ENCODE assay signal across 23 mouse cellular contexts in the genomic region with DNA sequence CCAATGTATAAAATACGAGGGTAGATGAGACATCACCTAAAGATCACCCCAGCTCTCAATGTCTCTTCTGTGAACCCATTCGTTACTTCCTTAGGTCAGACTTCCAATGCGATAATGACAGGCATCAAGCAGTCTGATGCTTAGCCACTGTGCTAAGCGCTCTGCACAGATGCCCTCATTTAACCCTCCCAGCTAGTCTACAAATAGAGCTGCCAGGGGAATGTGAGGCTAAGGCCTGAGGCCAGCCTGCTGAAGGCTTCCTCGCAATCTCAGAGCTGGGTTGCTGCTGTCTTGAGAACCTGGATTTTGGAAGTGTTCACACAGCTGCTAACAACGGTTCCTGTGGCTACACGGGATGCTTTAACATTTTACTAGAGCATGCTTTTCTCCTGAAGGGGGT. TPM values are rescaled to one million over a fixed set of nuclear protein-coding genes. Genes with fewer than 3 reads are reported as not detected.
A peak's percentile ranks its signal among the peaks of the same experiment; 100 is the strongest.
DNase-seq lines count a peak whose midpoint lies in the region; ATAC-seq and TF ChIP-seq lines count a peak whose summit lies in the region.
"Had no signal": no experiment of that assay in that cellular context is flagged by ENCODE, and none has a peak within 500 bp of the region (broad histone marks: within the 10 kb centered on the region; RNA-seq: fewer than 3 reads in every experiment).

No protein-coding gene starts in this region.

- ATAC-seq in embryonic facial prominence, embryonic 13.5 days (ENCODE audit: insufficient number of reproducible peaks, insufficient read depth, low FRiP score, low TSS enrichment, low read depth), result no peak
- ATAC-seq in heart, postnatal 0 days (ENCODE audit: insufficient read depth, low read depth), result 0 out of 2 replicates have a peak, but pooled peaks have one; percentile 55
- ATAC-seq in heart, embryonic 11.5 days (replicated peaks; ENCODE audit: insufficient number of reproducible peaks, low FRiP score, low TSS enrichment), result no peak
- no peak for ATAC-seq in midbrain, embryonic 15.5 days (replicated peaks)
- ATAC-seq in midbrain, embryonic 16.5 days, result no peak
- ATAC-seq: forebrain, embryonic 15.5 days; intestine, postnatal 0 days; Patski had no signal

- TF ChIP-seq CTCF in heart, postnatal 0 days (IDR thresholded peaks at IDR 0.05; ENCODE audit: low read depth), result no peak

- H3K9ac ChIP-seq in embryonic facial prominence, embryonic 13.5 days, result peak overlapping the region; percentile 27; the same call in 1 of the 2 replicates
- no peak overlapping the region for H3K9ac ChIP-seq in heart, postnatal 0 days (replicated peaks; ENCODE audit: low read depth, low read length)
- no peak overlapping the region for H3K9ac ChIP-seq in heart, embryonic 11.5 days (ENCODE audit: low read depth, low read length)
- H3K9ac ChIP-seq in midbrain, embryonic 15.5 days, result no peak overlapping the region
- H3K9ac ChIP-seq in midbrain, embryonic 16.5 days (ENCODE audit: low read depth, low read length), result no peak overlapping the region
- H3K9ac ChIP-seq: forebrain, embryonic 15.5 days; heart, embryonic 15.5 days; liver, embryonic 13.5 days; lung, embryonic 14.5 days had no signal

- no peak overlapping the region for H3K4me3 ChIP-seq in embryonic facial prominence, embryonic 13.5 days
- no peak overlapping the region for H3K4me3 ChIP-seq in embryonic facial prominence, embryonic 10.5 days
- H3K4me3 ChIP-seq in heart, postnatal 0 days (ENCODE audit: low read depth, low read length), result no peak overlapping the region
- no peak overlapping the region for H3K4me3 ChIP-seq in heart, embryonic 11.5 days (ENCODE audit: low read depth, low read length)
- no peak overlapping the region for H3K4me3 ChIP-seq in midbrain, embryonic 15.5 days
- H3K4me3 ChIP-seq in midbrain, embryonic 16.5 days (ENCODE audit: low read depth, low read length), result no peak overlapping the region
- H3K4me3 ChIP-seq: forebrain, embryonic 15.5 days; heart, embryonic 15.5 days; liver, embryonic 13.5 days; megakaryocyte, embryonic 14.5 days had no signal

- no peak overlapping the region for H3K4me2 ChIP-seq in embryonic facial prominence, embryonic 13.5 days
- no peak overlapping the region for H3K4me2 ChIP-seq in heart, postnatal 0 days (ENCODE audit: low read depth, low read length)
- no peak overlapping the region for H3K4me2 ChIP-seq in heart, embryonic 11.5 days
- no peak overlapping the region for H3K4me2 ChIP-seq in midbrain, embryonic 15.5 days
- H3K4me2 ChIP-seq in midbrain, embryonic 16.5 days (ENCODE audit: low read length), result no peak overlapping the region
- H3K4me2 ChIP-seq: forebrain, embryonic 15.5 days; heart, embryonic 15.5 days; liver, embryonic 13.5 days; lung, embryonic 14.5 days had no signal

- 0 out of 2 replicates have a peak, but pooled peaks cover 9% of the 10 kb centered on the region for H3K4me1 ChIP-seq in embryonic facial prominence, embryonic 13.5 days
- peaks cover 7% of the 10 kb centered on the region for H3K4me1 ChIP-seq in embryonic facial prominence, embryonic 10.5 days
- H3K4me1 ChIP-seq in heart, postnatal 0 days (ENCODE audit: control insufficient read depth, insufficient read depth), result peaks cover 19% of the 10 kb centered on the region
- H3K4me1 ChIP-seq in heart, embryonic 11.5 days (ENCODE audit: control insufficient read depth, insufficient read depth, low read length), result peaks cover 29% of the 10 kb centered on the region
- peaks cover 5% of the 10 kb centered on the region; the same call in 1 of the 2 replicates for H3K4me1 ChIP-seq in midbrain, embryonic 15.5 days
- no peaks in the 10 kb centered on the region for H3K4me1 ChIP-seq in midbrain, embryonic 16.5 days (ENCODE audit: control insufficient read depth, insufficient read depth, low read length)

- no peaks in the 10 kb centered on the region for H3K9me3 ChIP-seq in embryonic facial prominence, embryonic 13.5 days
- no peaks in the 10 kb centered on the region for H3K9me3 ChIP-seq in embryonic facial prominence, embryonic 10.5 days
- no peaks in the 10 kb centered on the region for H3K9me3 ChIP-seq in heart, postnatal 0 days (replicated peaks; ENCODE audit: control insufficient read depth, low read length)
- no peaks in the 10 kb centered on the region for H3K9me3 ChIP-seq in heart, embryonic 11.5 days (replicated peaks; ENCODE audit: control insufficient read depth, low read length)
- no peaks in the 10 kb centered on the region for H3K9me3 ChIP-seq in midbrain, embryonic 15.5 days
- no peaks in the 10 kb centered on the region for H3K9me3 ChIP-seq in midbrain, embryonic 16.5 days (replicated peaks; ENCODE audit: control insufficient read depth, low read length, poor library complexity, severe bottlenecking)
- H3K9me3 ChIP-seq: forebrain, embryonic 15.5 days; heart, embryonic 15.5 days had no signal

- no peak overlapping the region for H3K27ac ChIP-seq in embryonic facial prominence, embryonic 13.5 days
- no peak overlapping the region for H3K27ac ChIP-seq in embryonic facial prominence, embryonic 10.5 days (replicated peaks)
- no peak overlapping the region for H3K27ac ChIP-seq in heart, postnatal 0 days (ENCODE audit: low read depth)
- no peak overlapping the region for H3K27ac ChIP-seq in heart, embryonic 11.5 days (ENCODE audit: low read depth, low read length)
- peak overlapping the region; percentile 38; the same call in 1 of the 2 replicates for H3K27ac ChIP-seq in midbrain, embryonic 15.5 days
- H3K27ac ChIP-seq in midbrain, embryonic 16.5 days (ENCODE audit: low read length), result no peak overlapping the region
- H3K27ac ChIP-seq: forebrain, embryonic 15.5 days; heart, embryonic 15.5 days; liver, embryonic 13.5 days; stomach, postnatal 0 days had no signal

- no peak for DNase-seq in embryonic facial prominence, embryonic 10.5 days (ENCODE audit: low spot score)
- DNase-seq in heart, postnatal 0 days (ENCODE audit: low spot score), result peak; percentile 30
- DNase-seq in skeletal muscle tissue, adult 2 months (ENCODE audit: low read depth, low spot score), result peak; percentile 62
- DNase-seq: adrenal gland, postnatal 36 days; B cell, adult 2 months; heart, adult 18-20 months; kidney, postnatal 36 days; liver, embryonic 13.5 days; lung, embryonic 14.5 days; lung, postnatal 36 days; thymus, adult 2 months; thymus, postnatal 4 days had no signal

- H3K27me3 ChIP-seq in embryonic facial prominence, embryonic 13.5 days, result no peaks in the 10 kb centered on the region
- no peaks in the 10 kb centered on the region for H3K27me3 ChIP-seq in embryonic facial prominence, embryonic 10.5 days (replicated peaks; ENCODE audit: low read depth, poor library complexity, severe bottlenecking)
- H3K27me3 ChIP-seq in heart, postnatal 0 days (ENCODE audit: control insufficient read depth, insufficient read depth, low read length), result no peaks in the 10 kb centered on the region
- H3K27me3 ChIP-seq in heart, embryonic 11.5 days (ENCODE audit: control insufficient read depth, insufficient read depth, low read length), result no peaks in the 10 kb centered on the region
- H3K27me3 ChIP-seq in midbrain, embryonic 15.5 days (replicated peaks), result no peaks in the 10 kb centered on the region
- H3K27me3 ChIP-seq in midbrain, embryonic 16.5 days (ENCODE audit: control insufficient read depth, insufficient read depth, low read depth, low read length), result no peaks in the 10 kb centered on the region; the same call in 1 of the 2 replicates
- H3K27me3 ChIP-seq: CH12.LX; forebrain, embryonic 15.5 days; heart, embryonic 15.5 days; liver, embryonic 13.5 days; Patski had no signal

- peaks cover 7% of the 10 kb centered on the region; the same call in 1 of the 2 replicates for H3K36me3 ChIP-seq in embryonic facial prominence, embryonic 13.5 days
- peaks cover 14% of the 10 kb centered on the region for H3K36me3 ChIP-seq in embryonic facial prominence, embryonic 10.5 days (replicated peaks)
- no peaks in the 10 kb centered on the region for H3K36me3 ChIP-seq in heart, postnatal 0 days (replicated peaks; ENCODE audit: control insufficient read depth, insufficient read depth, low read length)
- H3K36me3 ChIP-seq in heart, embryonic 11.5 days (ENCODE audit: control insufficient read depth, insufficient read depth, low read length), result no peaks in the 10 kb centered on the region
- H3K36me3 ChIP-seq in midbrain, embryonic 15.5 days (replicated peaks), result no peaks in the 10 kb centered on the region
- H3K36me3 ChIP-seq in midbrain, embryonic 16.5 days (ENCODE audit: control insufficient read depth, insufficient read depth, low read length), result no peaks in the 10 kb centered on the region
- H3K36me3 ChIP-seq: forebrain, embryonic 15.5 days had no signal

- 82% methylated on average over 7 of the region's 7 CpGs for WGBS in embryonic facial prominence, embryonic 13.5 days
- 87% methylated on average over 7 of the region's 7 CpGs for WGBS in embryonic facial prominence, embryonic 10.5 days
- WGBS in heart, postnatal 0 days, result 54% methylated on average over 7 of the region's 7 CpGs
- WGBS in heart, embryonic 11.5 days (ENCODE audit: insufficient replicate concordance), result 65% methylated on average over 7 of the region's 7 CpGs
- WGBS in midbrain, embryonic 15.5 days, result 75% methylated on average over 7 of the region's 7 CpGs
- 69% methylated on average over 7 of the region's 7 CpGs for WGBS in midbrain, embryonic 16.5 days

- TF ChIP-seq EP300 in heart, postnatal 0 days (IDR thresholded peaks at IDR 0.05; ENCODE audit: low read depth), result no peak

RNA-seq across cellular contexts. Expression of gene Wdr59, which starts 9.0 kb away (rescaled TPM):
- 8.0 and 9.6 TPM in 2 replicates for polyA plus RNA-seq in embryonic facial prominence, embryonic 13.5 days (2015; fragmentation: Nextera tagmentation; extraction: Ambion mirVana)
- 5.4 and 6.6 TPM in 2 replicates for polyA plus RNA-seq in embryonic facial prominence, embryonic 10.5 days (2016; fragmentation: Nextera tagmentation; extraction: Ambion mirVana)
- total RNA-seq in heart, postnatal 0 days (2014; rRNA removed; ENCODE audit: low replicate concordance), result 3.2 and 6.5 TPM in 2 replicates
- 2.3 and 2.4 TPM in 2 replicates for polyA plus RNA-seq in heart, postnatal 0 days (2015; fragmentation: Nextera tagmentation; extraction: Ambion mirVana)
- polyA plus RNA-seq in heart, embryonic 11.5 days (2014; fragmentation: Nextera tagmentation; extraction: Ambion mirVana), result 2.5 and 4.2 TPM in 2 replicates
- 6.8 and 8.3 TPM in 2 replicates for polyA plus RNA-seq in midbrain, embryonic 15.5 days (2015; fragmentation: Nextera tagmentation; extraction: Ambion mirVana)
- polyA plus RNA-seq in midbrain, embryonic 16.5 days (2015; fragmentation: Nextera tagmentation; extraction: Ambion mirVana), result 8.0 and 9.1 TPM in 2 replicates

RNA-seq across cellular contexts. Expression of gene Znrf1, which starts 23.0 kb away (rescaled TPM):
- 36.2 and 51.5 TPM in 2 replicates for polyA plus RNA-seq in embryonic facial prominence, embryonic 13.5 days (2015; fragmentation: Nextera tagmentation; extraction: Ambion mirVana)
- polyA plus RNA-seq in embryonic facial prominence, embryonic 10.5 days (2016; fragmentation: Nextera tagmentation; extraction: Ambion mirVana), result 32.0 and 36.3 TPM in 2 replicates
- total RNA-seq in heart, postnatal 0 days (2014; rRNA removed; ENCODE audit: low replicate concordance), result 52.1 and 69.1 TPM in 2 replicates
- 13.9 and 15.1 TPM in 2 replicates for polyA plus RNA-seq in heart, postnatal 0 days (2015; fragmentation: Nextera tagmentation; extraction: Ambion mirVana)
- 23.1 and 23.7 TPM in 2 replicates for polyA plus RNA-seq in heart, embryonic 11.5 days (2014; fragmentation: Nextera tagmentation; extraction: Ambion mirVana)
- 106 and 119 TPM in 2 replicates for polyA plus RNA-seq in midbrain, embryonic 15.5 days (2015; fragmentation: Nextera tagmentation; extraction: Ambion mirVana)
- 73.2 and 73.4 TPM in 2 replicates for polyA plus RNA-seq in midbrain, embryonic 16.5 days (2015; fragmentation: Nextera tagmentation; extraction: Ambion mirVana)
